Mouse (Mus musculus) MEL (cell line): Measurements from ENCODE around the gene Ak4. TPM values are rescaled to one million over a fixed set of nuclear protein-coding genes. Genes with fewer than 3 reads are reported as not detected.
"Not testable (repeated sequence)": the region's sequence is repeated elsewhere in the genome, so short reads cannot be mapped to it uniquely, and the experiment has no call there.

Experiments
- DNase-seq: peaks from one replicate; pipeline ENCODE4 v3.0.0; 2011; ENCODE audit warnings: low read depth, low spot score
- H3K27ac ChIP-seq: 2 replicates; pipeline ENCODE4 v1.5.1; 2012; ENCODE audit warnings: low read depth, mild to moderate bottlenecking, control low read depth, low read length, moderate library complexity; ENCODE audit not compliant: control insufficient read depth
- H3K27me3 ChIP-seq, 2 experiments: fragments of 150-350 bp in 1 of 2; sonication (generic) in 1 of 2; 2 replicates each; pipeline ENCODE4 v1.6.1; 2012; ENCODE audit warnings: low read length in 2 of 2, mild to moderate bottlenecking in 2 of 2, improper control_type of control experiment in 1 of 2, moderate library complexity in 1 of 2; ENCODE audit not compliant: insufficient read depth in 2 of 2, control insufficient read depth in 1 of 2
- H3K36me3 ChIP-seq, 2 experiments: 2 replicates each; pipeline ENCODE4 v1.6.1; 2012 to 2014; ENCODE audit warnings: low read length in 2 of 2, improper control_type of control experiment in 1 of 2, inconsistent platforms in 1 of 2, mild to moderate bottlenecking in 1 of 2; ENCODE audit not compliant: insufficient read depth in 2 of 2, control insufficient read depth in 1 of 2
- H3K4me1 ChIP-seq, 2 experiments: fragments of 150-350 bp in 1 of 2; sonication (generic) in 1 of 2; 2 replicates each; pipeline ENCODE4 v1.6.1; 2012; ENCODE audit warnings: low read length in 2 of 2, improper control_type of control experiment in 1 of 2, mild to moderate bottlenecking in 1 of 2; ENCODE audit not compliant: insufficient read depth in 2 of 2, control insufficient read depth in 1 of 2
- H3K4me3 ChIP-seq, 2 experiments: fragments of 150-350 bp in 1 of 2; sonication (generic) in 1 of 2; 2 replicates each; pipeline ENCODE4 v1.5.1; 2012; ENCODE audit warnings: low read depth in 2 of 2, low read length in 2 of 2, mild to moderate bottlenecking in 2 of 2, moderate library complexity in 2 of 2, control low read depth in 1 of 2, improper control_type of control experiment in 1 of 2; ENCODE audit not compliant: control insufficient read depth in 1 of 2, insufficient read depth in 1 of 2
- H3K79me2 ChIP-seq: 2 replicates; pipeline ENCODE4 v1.6.1; 2012; ENCODE audit warnings: mild to moderate bottlenecking, low read length, moderate library complexity; ENCODE audit not compliant: control insufficient read depth, poor library complexity, insufficient read depth
- H3K9ac ChIP-seq: 2 replicates; pipeline ENCODE4 v1.6.1; 2012; ENCODE audit warnings: low read depth, mild to moderate bottlenecking, control low read depth, low read length, moderate library complexity; ENCODE audit not compliant: control insufficient read depth, poor library complexity, severe bottlenecking
- H3K9me3 ChIP-seq: fragments of 150-350 bp; sonication (generic); replicated peaks from 2 replicates; pipeline ENCODE4 v1.6.1; 2012; ENCODE audit warnings: mild to moderate bottlenecking, low read length, improper control_type of control experiment, moderate library complexity; ENCODE audit not compliant: insufficient read depth
- CTCF ChIP-seq, 3 experiments: IDR thresholded peaks in 2 of 3; conservative IDR thresholded peaks in 1 of 3; 2 replicates each; pipeline ENCODE4 v1.5.1; 2011 to 2012; ENCODE audit warnings: low read length in 3 of 3, low read depth in 2 of 3, mild to moderate bottlenecking in 2 of 3, improper control_type of control experiment in 1 of 3, inconsistent platforms in 1 of 3, mixed read lengths in 1 of 3, moderate library complexity in 1 of 3; ENCODE audit not compliant: control insufficient read depth in 1 of 3, insufficient read depth in 1 of 3, poor library complexity in 1 of 3, severe bottlenecking in 1 of 3
- EP300 ChIP-seq, 2 experiments: IDR thresholded peaks; 2 replicates each; pipeline ENCODE4 v1.6.1; 2011; ENCODE audit warnings: improper control_type of control experiment in 2 of 2, low read length in 2 of 2, low read depth in 1 of 2, mild to moderate bottlenecking in 1 of 2
- HCFC1 ChIP-seq: IDR thresholded peaks from 2 replicates; pipeline ENCODE4 v1.6.1; 2012; ENCODE audit warnings: low read depth, mild to moderate bottlenecking, inconsistent platforms, low read length, improper control_type of control experiment, moderate library complexity
- MAX ChIP-seq: IDR thresholded peaks from 2 replicates; pipeline ENCODE4 v1.6.1; 2011; ENCODE audit warnings: low read length, improper control_type of control experiment
- MYB ChIP-seq: IDR thresholded peaks from 2 replicates; pipeline ENCODE4 v1.6.1; 2011; ENCODE audit warnings: mild to moderate bottlenecking, low read depth, low read length, improper control_type of control experiment
- NELFE ChIP-seq: IDR thresholded peaks from 2 replicates; pipeline ENCODE4 v1.6.1; 2011; ENCODE audit warnings: low read depth, low read length, improper control_type of control experiment
- NRF1 ChIP-seq: IDR thresholded peaks from 2 replicates; pipeline ENCODE4 v1.6.1; 2014; ENCODE audit warnings: low read depth, mild to moderate bottlenecking, inconsistent platforms, low read length, improper control_type of control experiment, moderate library complexity; ENCODE audit not compliant: poor library complexity, insufficient read depth, severe bottlenecking
- POLR2AphosphoS2 ChIP-seq: IDR thresholded peaks from 2 replicates; pipeline ENCODE4 v1.6.1; 2011; ENCODE audit warnings: low read length, improper control_type of control experiment
- RAD21 ChIP-seq: IDR thresholded peaks from 2 replicates; pipeline ENCODE4 v1.6.1; 2011; ENCODE audit warnings: mild to moderate bottlenecking, low read depth, low read length, improper control_type of control experiment
- SMC3 ChIP-seq: IDR thresholded peaks from 2 replicates; pipeline ENCODE4 v1.6.1; 2011; ENCODE audit warnings: low read depth, low read length, improper control_type of control experiment
- ZC3H11A ChIP-seq: IDR thresholded peaks from 2 replicates; pipeline ENCODE4 v1.6.1; 2012; ENCODE audit warnings: low read depth, mild to moderate bottlenecking, inconsistent platforms, low read length, improper control_type of control experiment
- ZKSCAN1 ChIP-seq: IDR thresholded peaks from 2 replicates; pipeline ENCODE4 v1.6.1; 2012; ENCODE audit warnings: low read depth, mild to moderate bottlenecking, inconsistent platforms, low read length, improper control_type of control experiment, moderate library complexity
- ZMIZ1 ChIP-seq: IDR thresholded peaks from 2 replicates; pipeline ENCODE4 v1.6.1; 2012; ENCODE audit warnings: low read depth, mild to moderate bottlenecking, inconsistent platforms, low read length, improper control_type of control experiment, moderate library complexity
- ZNF384 ChIP-seq: IDR thresholded peaks from 2 replicates; pipeline ENCODE4 v1.6.1; 2012; ENCODE audit warnings: low read depth, mild to moderate bottlenecking, inconsistent platforms, low read length, improper control_type of control experiment
- polyA plus RNA-seq, 2 experiments: library from polyadenylated mRNA; stranded (reverse) in 1 of 2; unstranded in 1 of 2; fragments of >175 nt in 1 of 2; fragments of >200 nt in 1 of 2; gene quantifications; 2 replicates each; pipeline versions ENCODE4 v1.2.1 to v1.2.4; 2012; ENCODE audit warnings: low replicate concordance in 2 of 2, low read depth in 1 of 2; ENCODE audit not compliant: insufficient read length in 2 of 2, insufficient read depth in 1 of 2, missing spikeins in 1 of 2
- total RNA-seq: library from RNA; depleted of rRNA; stranded (reverse); fragments of 300-350 nt; gene quantifications from 2 replicates; pipeline ENCODE4 v1.2.3, GENCODE M21; 2012

Gene Ak4
- total and polyA plus RNA-seq, 3 experiments = 18.3 to 25.4 TPM; not detected in 1

- Histone ChIP-seq H3K9ac (no peak overlapping the region), H3K27me3 (no peaks in the 10 kb centered on the region), H3K4me1 (no peaks in the 10 kb centered on the region), H3K27ac (no peak overlapping the region), H3K36me3 (no peaks in the 10 kb centered on the region), H3K9me3 (no peaks in the 10 kb centered on the region)
- DNase-seq = no peak
- TF ChIP-seq CTCF (IDR thresholded peaks at IDR 0.05 in 2 of 3, conservative IDR thresholded peaks at IDR 0.05 in 1 of 3; ENCODE audit: control insufficient read depth in 1 of 3, insufficient read depth in 1 of 3, low read depth in 2 of 3, low read length in 3 of 3, poor library complexity in 1 of 3, severe bottlenecking in 1 of 3) (peak in 1 of 3 experiments; percentile 39; a peak in 2 of 6 replicates), RAD21 (peak; percentile 52), ZC3H11A (peak; percentile 20; the same call in 1 of the 2 replicates), NRF1 (no peak), SMC3 (peak; percentile 43)
- TF ChIP-seq, all 39 proteins: peak for 4
- Histone ChIP-seq H3K79me2 (no peaks in the 10 kb centered on the region), H3K4me3 (no peak overlapping the region)
Measured at GRCm38 (mm10) chr4:101385002-101385401, 34.1 kb upstream of the Ak4 start.

- no peaks in the 10 kb centered on the region for H3K36me3 ChIP-seq
- H3K9me3 ChIP-seq = no peaks in the 10 kb centered on the region
- no peaks in the 10 kb centered on the region for H3K79me2 ChIP-seq
- TF ChIP-seq HCFC1 (no peak), POLR2AphosphoS2 (no peak), ZNF384 (no peak), EP300 (IDR thresholded peaks at IDR 0.05; ENCODE audit: low read depth in 1 of 2, low read length in 2 of 2) (no peak), MAX (no peak), MYB (no peak), ZKSCAN1 (no peak), ZMIZ1 (no peak), ZC3H11A (no peak), NELFE (no peak)
- no peak for DNase-seq
- no peaks in the 10 kb centered on the region for H3K27me3 ChIP-seq
- no peaks in the 10 kb centered on the region for H3K4me1 ChIP-seq
- H3K4me3 ChIP-seq = no peak overlapping the region
- H3K27ac ChIP-seq = no peak overlapping the region
- H3K9ac ChIP-seq = no peak overlapping the region
Measured at GRCm38 (mm10) chr4:101388246-101388645, 30.8 kb upstream of the Ak4 start.

- H3K4me3 ChIP-seq, H3K27ac ChIP-seq, H3K36me3 ChIP-seq, H3K9ac ChIP-seq, H3K27me3 ChIP-seq, DNase-seq, H3K79me2 ChIP-seq, H3K9me3 ChIP-seq, H3K4me1 ChIP-seq: not testable (repeated sequence)
Measured at GRCm38 (mm10) chr4:101388656-101389055, 30.4 kb upstream of the Ak4 start.
